Mouse (Mus musculus) liver, embryonic 16.5 days (tissue): ENCODE measurements around the gene Fam25c. TPM values are rescaled to one million over a fixed set of nuclear protein-coding genes. Genes with fewer than 3 reads are reported as not detected.
"Not testable (repeated sequence)": the region's sequence is repeated elsewhere in the genome, so short reads cannot be mapped to it uniquely, and the experiment has no call there.

ENCODE experiments used
- ATAC-seq: fragments of 200-750 bp; cut with Nextera tagmentation; 2 replicates; pipeline ENCODE4 v1.8.0; 2017; ENCODE audit warnings: low read depth, mild to moderate bottlenecking, moderate number of reproducible peaks, moderate library complexity
- H3K27ac ChIP-seq: fragments of 300-500 bp; sonication (generic); 2 replicates; pipeline ENCODE4 v1.5.1; 2014; ENCODE audit warnings: mild to moderate bottlenecking, low read length
- H3K27me3 ChIP-seq: fragments of 300-500 bp; sonication (generic); 2 replicates; pipeline ENCODE4 v1.6.1; 2014; ENCODE audit warnings: low read depth, low read length, mixed read lengths; ENCODE audit not compliant: control insufficient read depth, insufficient read depth
- H3K36me3 ChIP-seq: fragments of 300-500 bp; sonication (generic); 2 replicates; pipeline ENCODE4 v1.6.1; 2014; ENCODE audit warnings: mild to moderate bottlenecking; ENCODE audit not compliant: control insufficient read depth, insufficient read depth
- H3K4me1 ChIP-seq: fragments of 300-500 bp; sonication (generic); 2 replicates; pipeline ENCODE4 v1.6.1; 2014; ENCODE audit warnings: low read depth, low read length, mixed read lengths; ENCODE audit not compliant: control insufficient read depth
- H3K4me2 ChIP-seq: fragments of 300-500 bp; sonication (generic); 2 replicates; pipeline ENCODE4 v1.6.1; 2014; ENCODE audit warnings: low read depth, low read length, mixed read lengths
- H3K4me3 ChIP-seq: fragments of 300-500 bp; sonication (generic); 2 replicates; pipeline ENCODE4 v1.5.1; 2014; ENCODE audit warnings: low read depth, mild to moderate bottlenecking, low read length
- H3K9ac ChIP-seq: fragments of 300-500 bp; sonication (generic); 2 replicates; pipeline ENCODE4 v1.6.1; 2014; ENCODE audit warnings: low read depth, low read length
- H3K9me3 ChIP-seq: fragments of 300-500 bp; sonication (generic); replicated peaks from 2 replicates; pipeline ENCODE4 v1.6.1; 2016; ENCODE audit warnings: low read length; ENCODE audit not compliant: control insufficient read depth
- WGBS: fragments of 180-500 bp; shearing (Covaris S2); extraction: QIAGEN DNeasy Blood & Tissue Kit; methylation state at CpG from one replicate; pipeline ENCODE4 v1.1.7; 2014; ENCODE audit not compliant: insufficient replicate concordance; 5-methylcytosine and 5-hydroxymethylcytosine counted together
- polyA plus RNA-seq: library from polyadenylated mRNA; unstranded; fragments of >200 nt; fragmentation: Nextera tagmentation; extraction: Ambion mirVana; gene quantifications from 2 replicates; pipeline ENCODE4 v1.2.1, GENCODE M21; 2015

Fam25c gene
- polyA plus RNA-seq, 1 experiment from 2014 or later: 0.57 TPM

DNA sequence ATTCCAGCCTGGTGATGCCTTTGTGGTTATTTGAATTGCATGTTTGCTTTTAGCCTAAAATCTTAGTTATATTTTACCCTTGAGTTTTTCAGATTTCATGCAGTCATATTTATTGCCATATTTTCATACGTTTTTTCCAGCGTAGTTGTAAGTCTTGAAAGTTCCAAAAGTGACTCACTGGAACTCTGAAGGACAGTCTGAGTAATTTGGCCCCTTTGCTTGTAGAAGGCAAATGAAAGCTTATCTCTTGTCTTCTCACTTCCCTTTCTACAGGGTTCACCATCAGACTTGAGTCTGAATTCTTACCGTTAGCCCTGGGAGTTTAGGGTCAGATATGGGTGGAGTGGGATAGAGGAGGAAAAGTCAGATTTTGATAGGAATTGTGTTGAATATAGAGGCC is 28.6 kb downstream of the Fam25c start:
- no peaks in the 10 kb centered on the region for H3K4me1 ChIP-seq
- H3K4me3 ChIP-seq: no peak overlapping the region
- H3K4me2 ChIP-seq: no peak overlapping the region
- peaks cover 20% of the 10 kb centered on the region for H3K36me3 ChIP-seq
- H3K27me3 ChIP-seq: no peaks in the 10 kb centered on the region
- no peak for ATAC-seq
- H3K27ac ChIP-seq: no peak overlapping the region
- 31% methylated on average over 3 of the region's 3 CpGs for WGBS
- no peak overlapping the region for H3K9ac ChIP-seq
- no peaks in the 10 kb centered on the region for H3K9me3 ChIP-seq

DNA sequence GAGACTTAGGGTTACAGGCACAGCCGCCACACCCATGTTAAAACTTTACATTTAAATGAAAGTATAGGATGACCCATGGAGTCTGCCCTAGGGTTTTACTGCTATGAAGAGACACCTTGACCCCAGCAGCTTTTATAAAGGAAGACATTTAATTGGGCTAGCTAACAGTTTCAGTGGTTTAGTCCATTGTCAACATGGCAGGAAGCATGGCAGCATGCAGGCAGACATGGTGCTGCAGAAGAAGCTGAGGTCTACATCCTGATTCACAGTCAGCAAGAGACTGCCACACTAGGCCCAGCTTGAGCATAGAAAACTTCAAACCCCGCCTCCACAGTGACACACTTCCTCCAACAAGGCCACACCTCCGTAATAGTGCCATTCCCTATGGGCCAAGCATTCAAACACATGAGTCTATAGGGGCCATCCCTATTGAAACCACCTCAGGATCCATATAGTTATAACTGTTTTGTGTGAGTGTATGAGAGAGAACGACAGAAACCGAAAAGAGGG is 31.6 kb downstream of the Fam25c start:
- Histone ChIP-seq H3K27me3 (no peaks in the 10 kb centered on the region), H3K4me3 (no peak overlapping the region), H3K4me2 (no peak overlapping the region), H3K9me3 (no peaks in the 10 kb centered on the region), H3K4me1 (no peaks in the 10 kb centered on the region), H3K36me3 (peaks cover 10% of the 10 kb centered on the region), H3K27ac (no peak overlapping the region), H3K9ac (no peak overlapping the region)
- no peak for ATAC-seq
- 79% methylated on average over 5 of the region's 5 CpGs for WGBS

DNA sequence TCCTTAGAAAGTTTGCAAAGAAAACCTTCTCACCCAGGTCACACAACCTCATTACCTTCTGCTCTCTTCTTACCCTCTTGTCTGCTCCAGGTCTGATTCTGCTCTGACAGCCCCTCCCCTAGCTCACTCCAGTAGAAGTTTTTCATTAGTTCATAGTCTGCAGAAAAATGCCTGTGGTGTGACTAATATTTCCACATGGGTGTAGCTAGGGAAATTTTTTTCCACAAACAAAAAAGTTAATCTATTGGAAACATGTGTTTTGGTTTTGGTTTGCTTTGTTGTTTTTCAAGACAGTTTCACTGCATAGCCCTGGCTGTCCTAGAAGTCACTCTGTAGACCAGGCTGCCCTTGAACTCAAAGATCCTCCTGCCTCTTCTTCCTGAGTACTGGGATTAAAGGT is 37.1 kb downstream of the Fam25c start:
- Histone ChIP-seq H3K9ac (no peak overlapping the region), H3K4me1 (no peaks in the 10 kb centered on the region; the same call in 1 of the 2 replicates), H3K27ac (no peak overlapping the region), H3K4me3 (no peak overlapping the region), H3K27me3 (no peaks in the 10 kb centered on the region), H3K36me3 (peaks cover 5% of the 10 kb centered on the region), H3K4me2 (peak overlapping the region; percentile 13; the same call in 1 of the 2 replicates), H3K9me3 (no peaks in the 10 kb centered on the region)
- no peak for ATAC-seq

DNA sequence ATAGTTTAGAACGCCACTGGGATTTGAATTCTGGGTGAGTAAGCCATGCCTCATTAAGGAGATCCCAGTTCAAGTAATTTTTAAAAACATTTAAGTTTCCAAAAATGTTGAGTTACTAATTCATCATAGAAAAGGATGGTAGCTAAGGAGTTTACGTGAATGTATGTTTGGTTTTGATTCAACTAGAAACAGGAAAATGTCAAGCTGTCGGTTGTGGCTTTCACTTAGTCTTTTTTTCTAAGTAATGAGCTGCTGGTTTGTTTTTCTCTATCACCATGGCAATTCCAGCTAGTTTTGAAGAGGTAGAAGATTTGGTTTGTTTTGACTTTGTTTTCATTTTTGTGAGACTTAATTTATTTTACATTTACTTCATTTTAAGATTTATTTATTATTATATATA is 37.8 kb downstream of the Fam25c start:
- Histone ChIP-seq H3K4me2 (no peak overlapping the region), H3K36me3 (peaks cover 5% of the 10 kb centered on the region), H3K9ac (no peak overlapping the region), H3K27me3 (no peaks in the 10 kb centered on the region), H3K4me1 (no peaks in the 10 kb centered on the region; the same call in 1 of the 2 replicates), H3K27ac (no peak overlapping the region), H3K4me3 (no peak overlapping the region), H3K9me3 (no peaks in the 10 kb centered on the region)
- no peak for ATAC-seq
- WGBS: 73% methylated on average over 3 of the region's 3 CpGs

DNA sequence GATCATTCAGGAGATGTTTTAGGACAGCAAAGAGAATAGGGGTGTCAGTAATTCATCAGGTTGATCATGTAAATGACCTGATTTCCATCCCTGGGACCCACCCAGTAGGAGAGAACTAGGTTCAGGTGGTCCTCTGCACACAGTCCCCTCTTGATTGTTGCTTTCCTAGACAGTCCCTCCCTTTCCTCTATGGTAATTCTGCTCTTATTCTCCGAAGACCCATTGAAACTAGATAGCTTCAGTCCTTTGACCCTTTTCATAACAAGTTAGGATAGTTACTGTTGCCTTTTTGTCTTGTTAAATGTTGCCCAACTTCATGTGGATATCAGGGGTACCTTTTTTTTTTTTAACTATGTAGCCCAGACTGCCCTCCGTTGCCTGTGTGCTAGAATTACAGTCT is 38.9 kb downstream of the Fam25c start:
- no peak overlapping the region for H3K4me2 ChIP-seq
- H3K4me3 ChIP-seq: no peak overlapping the region
- no peak for ATAC-seq
- H3K9me3 ChIP-seq: no peaks in the 10 kb centered on the region
- WGBS: 73% methylated on average over 2 of the region's 2 CpGs
- no peaks in the 10 kb centered on the region for H3K27me3 ChIP-seq
- peaks cover 3% of the 10 kb centered on the region; the same call in 1 of the 2 replicates for H3K36me3 ChIP-seq
- no peak overlapping the region for H3K27ac ChIP-seq
- peaks cover under 1% of the 10 kb centered on the region for H3K4me1 ChIP-seq
- H3K9ac ChIP-seq: no peak overlapping the region

DNA sequence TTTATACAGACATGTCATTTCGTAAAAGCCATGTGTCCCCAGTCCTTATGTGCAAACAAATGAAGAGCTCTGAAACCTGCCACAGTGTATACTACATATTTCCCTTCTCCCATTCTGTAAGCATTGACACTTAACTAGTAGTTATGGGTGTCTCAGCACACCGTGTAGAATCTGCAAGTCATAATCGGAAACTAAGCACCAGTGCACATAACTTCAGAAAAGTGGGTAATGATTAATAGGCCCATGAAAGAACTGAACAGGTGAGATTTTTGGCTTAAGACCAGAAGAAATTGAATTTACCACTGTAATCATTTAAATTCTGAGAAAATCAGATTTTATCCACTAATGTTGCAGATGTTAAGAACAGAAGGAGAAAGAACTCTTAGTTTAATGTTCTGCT is 40.4 kb downstream of the Fam25c start:
- H3K9me3 ChIP-seq: no peaks in the 10 kb centered on the region
- no peak overlapping the region for H3K27ac ChIP-seq
- peak overlapping the region; percentile 39 for H3K4me2 ChIP-seq
- H3K4me3 ChIP-seq: peak overlapping the region; percentile 21
- no peak for ATAC-seq
- H3K4me1 ChIP-seq: peaks cover 8% of the 10 kb centered on the region
- H3K9ac ChIP-seq: no peak overlapping the region
- 46% methylated on average over 3 of the region's 3 CpGs for WGBS
- peaks cover under 1% of the 10 kb centered on the region; the same call in 1 of the 2 replicates for H3K36me3 ChIP-seq
- no peaks in the 10 kb centered on the region for H3K27me3 ChIP-seq

DNA sequence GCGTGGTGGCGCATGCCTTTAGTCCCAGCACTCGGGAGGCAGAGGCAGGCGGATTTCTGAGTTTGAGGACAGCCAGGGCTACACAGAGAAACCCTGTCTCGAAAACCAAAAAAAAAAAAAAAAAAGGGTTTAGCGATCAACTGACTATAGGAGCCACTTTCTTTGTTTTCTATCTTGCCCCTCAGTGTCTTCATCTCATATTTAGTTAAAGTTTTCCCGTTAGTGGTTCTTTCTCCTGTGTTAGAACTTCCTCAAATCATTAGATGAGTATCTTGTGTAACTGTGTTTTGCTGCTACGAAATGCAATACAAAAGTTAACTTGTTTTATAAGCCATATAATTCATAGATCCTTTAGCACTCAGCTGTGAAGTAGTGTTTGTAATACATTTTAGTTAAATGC is 40.9 kb downstream of the Fam25c start:
- not testable (repeated sequence) for H3K27ac ChIP-seq, ATAC-seq, H3K9ac ChIP-seq, H3K27me3 ChIP-seq, H3K9me3 ChIP-seq, H3K36me3 ChIP-seq
- whole genome bisulfite sequencing: 48% methylated on average over 8 of the region's 8 CpGs
- H3K4me3 ChIP-seq: peak overlapping the region; percentile 82
- H3K4me1 ChIP-seq: peaks cover 11% of the 10 kb centered on the region
- H3K4me2 ChIP-seq: peak overlapping the region; percentile 39

DNA sequence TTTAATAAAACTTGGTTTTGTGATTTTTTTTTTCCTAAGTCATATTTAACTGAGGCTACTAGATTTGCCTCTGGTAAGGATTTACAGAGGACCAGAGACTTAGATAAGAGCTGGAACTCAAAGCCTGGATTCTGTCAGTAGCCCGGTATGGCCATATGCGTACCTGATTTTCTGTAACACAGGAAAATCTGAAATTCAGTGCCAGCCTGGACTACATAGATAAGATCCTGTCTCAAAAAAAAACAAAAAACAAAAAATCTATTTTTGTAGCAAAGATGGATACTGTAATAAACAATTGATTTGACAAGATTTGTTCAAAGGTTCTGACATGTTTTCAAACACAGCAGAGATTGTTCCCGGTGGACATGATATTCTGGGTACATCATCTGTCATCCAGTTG is 41.6 kb downstream of the Fam25c start:
- Histone ChIP-seq H3K36me3 (no peaks in the 10 kb centered on the region), H3K4me2 (peak overlapping the region; percentile 39; the same call in 1 of the 2 replicates), H3K9me3 (no peaks in the 10 kb centered on the region), H3K4me3 (peak overlapping the region; percentile 82), H3K9ac (no peak overlapping the region), H3K4me1 (peaks cover 13% of the 10 kb centered on the region), H3K27me3 (no peaks in the 10 kb centered on the region), H3K27ac (no peak overlapping the region)
- no peak for ATAC-seq
- 48% methylated on average over 3 of the region's 3 CpGs for WGBS

DNA sequence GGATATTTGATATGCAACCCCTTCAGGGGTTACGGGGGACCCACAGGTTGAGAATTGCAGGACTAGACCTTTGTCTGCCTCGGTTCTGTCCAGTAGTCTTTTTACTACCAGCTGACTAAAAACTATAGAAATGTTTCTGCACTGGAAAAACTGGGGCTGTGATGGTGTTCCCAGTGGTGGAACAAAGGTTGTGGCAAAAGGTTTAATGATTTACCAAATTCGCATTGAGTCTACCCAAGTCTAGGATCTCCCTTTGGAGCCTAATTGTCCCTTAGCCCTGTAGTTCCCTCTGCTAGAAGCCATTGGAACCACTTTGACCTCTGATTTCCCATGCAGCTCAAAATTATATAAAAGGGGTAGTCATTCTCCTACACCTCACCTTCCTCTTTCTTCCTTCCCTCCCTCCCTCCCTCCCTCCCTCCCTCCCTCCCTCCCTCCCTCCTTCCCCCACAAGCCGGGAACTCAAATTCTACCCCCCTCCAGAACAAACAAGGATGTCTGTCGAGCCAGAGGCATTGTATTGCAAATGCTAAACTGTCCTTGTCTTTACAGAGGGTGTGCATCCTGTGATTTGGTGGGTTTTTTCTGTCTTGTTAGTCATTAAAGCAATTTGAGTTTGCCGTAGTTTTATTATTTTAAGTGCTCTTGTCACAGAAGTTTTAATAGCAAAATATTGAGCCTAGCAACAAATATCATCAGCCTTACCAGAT is 42.7 kb downstream of the Fam25c start:
- no peak overlapping the region for H3K27ac ChIP-seq

More for the DNA sequence above, 42.7 kb downstream of the Fam25c start:
- no peaks in the 10 kb centered on the region for H3K27me3 ChIP-seq
- ATAC-seq: no peak
- H3K9ac ChIP-seq: no peak overlapping the region
- H3K36me3 ChIP-seq: no peaks in the 10 kb centered on the region
- 17% methylated on average over 6 of the region's 6 CpGs for WGBS
- H3K4me2 ChIP-seq: peak overlapping the region; percentile 96
- H3K9me3 ChIP-seq: no peaks in the 10 kb centered on the region
- peaks cover 13% of the 10 kb centered on the region for H3K4me1 ChIP-seq
- peak overlapping the region; percentile 82 for H3K4me3 ChIP-seq
